Mouse (Mus musculus) heart, embryonic 16.5 days (tissue): ENCODE measurements around the gene Lrrn3. TPM values are rescaled to one million over a fixed set of nuclear protein-coding genes. Genes with fewer than 3 reads are reported as not detected.
A peak's percentile ranks its signal among the peaks of the same experiment; 100 is the strongest.

Experiments
- ATAC-seq: fragments of 200-750 bp; cut with Nextera tagmentation; replicated peaks from 2 replicates; pipeline ENCODE4 v1.8.0; 2017; ENCODE audit warnings: moderate number of reproducible peaks; ENCODE audit not compliant: insufficient read depth, low FRiP score; ENCODE audit errors: extremely low read depth
- H3K27ac ChIP-seq: fragments of 300-500 bp; sonication (generic); 2 replicates; pipeline ENCODE4 v1.5.1; 2014; ENCODE audit warnings: mild to moderate bottlenecking, low read length, control low read depth, moderate library complexity
- H3K27me3 ChIP-seq: fragments of 300-500 bp; sonication (generic); 2 replicates; pipeline ENCODE4 v1.6.1; 2014; ENCODE audit warnings: low read length, mixed read lengths; ENCODE audit not compliant: control insufficient read depth, insufficient read depth
- H3K36me3 ChIP-seq: fragments of 300-500 bp; sonication (generic); 2 replicates; pipeline ENCODE4 v1.6.1; 2014; ENCODE audit not compliant: control insufficient read depth, insufficient read depth
- H3K4me1 ChIP-seq: fragments of 300-500 bp; sonication (generic); 2 replicates; pipeline ENCODE4 v1.6.1; 2014; ENCODE audit warnings: low read length, mixed read lengths; ENCODE audit not compliant: control insufficient read depth, insufficient read depth
- H3K4me2 ChIP-seq: fragments of 300-500 bp; sonication (generic); 2 replicates; pipeline ENCODE4 v1.6.1; 2014; ENCODE audit warnings: low read depth, mild to moderate bottlenecking, control low read depth, low read length
- H3K4me3 ChIP-seq: fragments of 300-500 bp; sonication (generic); 2 replicates; pipeline ENCODE4 v1.5.1; 2014; ENCODE audit warnings: mild to moderate bottlenecking, control low read depth, low read length
- H3K9ac ChIP-seq: fragments of 300-500 bp; sonication (generic); 2 replicates; pipeline ENCODE4 v1.6.1; 2014; ENCODE audit warnings: low read length, control low read depth
- H3K9me3 ChIP-seq: fragments of 300-500 bp; sonication (generic); replicated peaks from 2 replicates; pipeline ENCODE4 v1.6.1; 2016; ENCODE audit warnings: low read length; ENCODE audit not compliant: control insufficient read depth
- WGBS: fragments of 180-500 bp; shearing (Covaris S2); extraction: QIAGEN DNeasy Blood & Tissue Kit; methylation state at CpG from one replicate; pipeline ENCODE4 v1.1.7; 2014; 5-methylcytosine and 5-hydroxymethylcytosine counted together
- polyA plus RNA-seq: library from polyadenylated mRNA; unstranded; fragments of >200 nt; fragmentation: Nextera tagmentation; extraction: Ambion mirVana; gene quantifications from 2 replicates; pipeline ENCODE4 v1.2.1, GENCODE M21; 2015

Lrrn3 gene
- polyA plus RNA-seq, 1 experiment from 2014 or later = 3.3 TPM

- H3K36me3 ChIP-seq = no peaks in the 10 kb centered on the region
- no peak overlapping the region for H3K27ac ChIP-seq
- no peak overlapping the region for H3K4me3 ChIP-seq
- H3K27me3 ChIP-seq = no peaks in the 10 kb centered on the region
- 88% methylated on average over 3 of the region's 3 CpGs for WGBS
- H3K4me2 ChIP-seq = no peak overlapping the region
- no peak for ATAC-seq
- no peaks in the 10 kb centered on the region for H3K9me3 ChIP-seq
- no peaks in the 10 kb centered on the region for H3K4me1 ChIP-seq
- no peak overlapping the region for H3K9ac ChIP-seq
Measured at GRCm38 (mm10) chr12:41468374-41468991, 17.7 kb downstream of the Lrrn3 start.

- Histone ChIP-seq H3K4me3 (no peak overlapping the region), H3K9ac (no peak overlapping the region), H3K4me1 (peaks cover 3% of the 10 kb centered on the region; the same call in 1 of the 2 replicates), H3K27me3 (no peaks in the 10 kb centered on the region), H3K27ac (no peak overlapping the region), H3K4me2 (no peak overlapping the region), H3K9me3 (no peaks in the 10 kb centered on the region), H3K36me3 (no peaks in the 10 kb centered on the region)
- WGBS = 36% methylated on average over 4 of the region's 4 CpGs
- peak; percentile 70 for ATAC-seq
Measured at GRCm38 (mm10) chr12:41438446-41438845, 47.8 kb downstream of the Lrrn3 start.

DNA sequence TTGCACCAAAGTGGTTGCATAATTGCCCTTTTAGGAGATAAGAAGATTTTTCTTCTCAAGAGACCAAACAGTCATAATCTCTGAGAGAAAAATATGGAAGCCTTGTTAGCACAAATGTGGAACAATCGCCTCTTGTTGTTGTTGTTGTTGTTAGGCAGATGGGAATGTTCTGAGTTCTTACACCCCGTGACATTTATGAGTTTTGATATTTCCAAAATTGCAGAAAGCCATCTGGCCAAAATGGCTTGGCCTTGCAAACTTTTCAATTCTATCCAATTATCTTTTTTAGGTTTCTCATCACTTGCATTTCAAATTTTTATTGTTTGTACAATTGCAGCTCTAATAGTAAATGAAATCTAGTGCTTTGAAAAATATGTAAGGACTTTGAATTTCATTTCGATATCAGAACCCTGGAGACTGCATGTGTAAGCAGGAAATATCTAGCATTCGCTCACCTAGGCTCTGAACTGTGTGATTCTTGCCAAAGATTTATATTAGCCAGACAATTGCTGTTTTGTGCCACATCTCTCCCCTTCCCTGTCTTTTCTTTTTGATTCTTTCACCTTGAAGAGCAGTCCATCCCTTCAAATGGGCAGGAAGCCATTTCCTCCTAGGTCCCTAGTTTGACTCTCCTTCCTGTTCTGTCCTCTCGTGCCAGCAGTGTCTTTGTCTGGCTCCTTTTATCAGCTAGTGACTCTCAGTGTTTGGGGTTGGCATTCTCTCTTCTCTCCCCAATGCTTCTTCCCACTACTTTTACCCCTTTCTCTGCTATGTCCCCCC lies 49.8 kb downstream of the Lrrn3 start:
- no peak overlapping the region for H3K4me3 ChIP-seq
- H3K27me3 ChIP-seq = no peaks in the 10 kb centered on the region
- no peak overlapping the region for H3K4me2 ChIP-seq
- no peaks in the 10 kb centered on the region for H3K9me3 ChIP-seq
- no peak for ATAC-seq
- peaks cover 3% of the 10 kb centered on the region; the same call in 1 of the 2 replicates for H3K4me1 ChIP-seq
- H3K36me3 ChIP-seq = no peaks in the 10 kb centered on the region
- no peak overlapping the region for H3K27ac ChIP-seq
- no peak overlapping the region for H3K9ac ChIP-seq
- 67% methylated on average over 5 of the region's 5 CpGs for WGBS

DNA sequence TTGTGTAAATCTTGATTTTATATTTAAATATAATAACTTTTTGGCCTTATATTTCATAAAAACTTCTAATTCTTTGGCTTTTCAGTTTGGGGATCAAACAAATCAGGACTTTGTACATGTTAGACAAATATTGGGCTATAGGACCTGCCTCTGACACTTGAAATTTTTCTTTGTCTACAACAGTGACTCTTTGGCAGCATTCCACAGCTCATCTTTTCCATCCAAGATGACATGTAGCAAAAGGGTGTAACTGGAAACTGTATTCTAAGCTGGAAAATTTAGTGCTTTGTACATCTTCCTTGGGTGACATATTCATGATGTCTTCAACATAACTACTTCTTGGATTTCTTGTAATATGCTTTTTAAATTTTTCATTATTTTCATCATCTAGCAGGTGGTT lies 57.4 kb downstream of the Lrrn3 start:
- ATAC-seq = no peak
- no peaks in the 10 kb centered on the region for H3K9me3 ChIP-seq
- no peaks in the 10 kb centered on the region for H3K27me3 ChIP-seq
- peaks cover 3% of the 10 kb centered on the region; the same call in 1 of the 2 replicates for H3K4me1 ChIP-seq
- H3K4me2 ChIP-seq = no peak overlapping the region
- H3K4me3 ChIP-seq = no peak overlapping the region
- H3K27ac ChIP-seq = no peak overlapping the region
- no peak overlapping the region for H3K9ac ChIP-seq
- no peaks in the 10 kb centered on the region for H3K36me3 ChIP-seq

DNA sequence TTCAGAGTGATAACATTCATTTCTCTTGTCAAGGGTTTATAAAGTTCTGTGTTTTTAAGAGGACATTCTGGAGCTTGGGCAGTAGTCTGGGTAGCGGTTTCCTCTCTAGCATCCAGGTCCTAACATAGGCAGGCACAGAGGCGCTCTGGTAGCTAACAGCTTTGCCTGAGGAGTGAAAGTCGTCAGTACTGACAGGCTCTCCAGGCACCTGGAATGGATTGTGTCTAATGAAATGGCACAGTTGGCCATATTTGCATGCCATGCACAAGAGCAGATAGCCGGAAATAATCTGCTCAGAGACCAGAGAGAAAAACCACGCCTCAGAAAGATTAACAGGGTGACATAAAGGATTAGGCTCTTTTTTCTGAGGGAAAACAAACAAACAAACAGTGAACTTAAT lies 58.8 kb downstream of the Lrrn3 start:
- no peak for ATAC-seq
- H3K9me3 ChIP-seq = no peaks in the 10 kb centered on the region
- no peaks in the 10 kb centered on the region for H3K27me3 ChIP-seq
- H3K4me1 ChIP-seq = peaks cover 3% of the 10 kb centered on the region; the same call in 1 of the 2 replicates
- no peak overlapping the region for H3K9ac ChIP-seq
- H3K27ac ChIP-seq = no peak overlapping the region
- no peak overlapping the region for H3K4me3 ChIP-seq
- no peak overlapping the region for H3K4me2 ChIP-seq
- no peaks in the 10 kb centered on the region for H3K36me3 ChIP-seq
- 44% methylated on average over 5 of the region's 5 CpGs for WGBS

GRCm38 (mm10) chr12:41425101-41425679 lies 61.0 kb downstream of the Lrrn3 start:
- WGBS = 78% methylated on average over 9 of the region's 9 CpGs
- no peak overlapping the region for H3K4me2 ChIP-seq

GRCm38 (mm10) chr12:41417961-41418360 lies 68.3 kb downstream of the Lrrn3 start:
- H3K4me3 ChIP-seq = no peak overlapping the region
- no peak for ATAC-seq
- H3K9me3 ChIP-seq = no peaks in the 10 kb centered on the region
- H3K4me2 ChIP-seq = no peak overlapping the region
- no peak overlapping the region for H3K9ac ChIP-seq
- no peaks in the 10 kb centered on the region for H3K36me3 ChIP-seq
- no peaks in the 10 kb centered on the region for H3K27me3 ChIP-seq
- 91% methylated on average over 4 of the region's 4 CpGs for WGBS
- no peak overlapping the region for H3K27ac ChIP-seq
- H3K4me1 ChIP-seq = 0 out of 2 replicates have a peak, but pooled peaks cover under 1% of the 10 kb centered on the region

More at GRCm38 (mm10) chr12:41425101-41425679, 61.0 kb downstream of the Lrrn3 start:
- Histone ChIP-seq H3K4me1 (peaks cover 3% of the 10 kb centered on the region; the same call in 1 of the 2 replicates), H3K36me3 (no peaks in the 10 kb centered on the region), H3K27ac (no peak overlapping the region), H3K9ac (no peak overlapping the region), H3K27me3 (no peaks in the 10 kb centered on the region), H3K9me3 (no peaks in the 10 kb centered on the region), H3K4me3 (no peak overlapping the region)
- no peak for ATAC-seq

GRCm38 (mm10) chr12:41417099-41417498 lies 69.1 kb downstream of the Lrrn3 start:
- WGBS = 47% methylated on average over 3 of the region's 3 CpGs
- ATAC-seq = no peak
- H3K27me3 ChIP-seq = no peaks in the 10 kb centered on the region
- no peak overlapping the region for H3K4me3 ChIP-seq
- no peak overlapping the region for H3K4me2 ChIP-seq
- no peaks in the 10 kb centered on the region for H3K9me3 ChIP-seq
- no peaks in the 10 kb centered on the region for H3K36me3 ChIP-seq
- H3K27ac ChIP-seq = no peak overlapping the region
- no peak overlapping the region for H3K9ac ChIP-seq
- H3K4me1 ChIP-seq = 0 out of 2 replicates have a peak, but pooled peaks cover 2% of the 10 kb centered on the region

- no peak for ATAC-seq
- no peak overlapping the region for H3K27ac ChIP-seq
Measured at GRCm38 (mm10) chr12:41416635-41417034, 69.6 kb downstream of the Lrrn3 start.

More at GRCm38 (mm10) chr12:41416635-41417034, 69.6 kb downstream of the Lrrn3 start:
- H3K4me3 ChIP-seq = no peak overlapping the region
- no peaks in the 10 kb centered on the region for H3K27me3 ChIP-seq
- H3K4me1 ChIP-seq = 0 out of 2 replicates have a peak, but pooled peaks cover 2% of the 10 kb centered on the region
- H3K4me2 ChIP-seq = no peak overlapping the region
- no peaks in the 10 kb centered on the region for H3K36me3 ChIP-seq
- H3K9me3 ChIP-seq = no peaks in the 10 kb centered on the region
- no peak overlapping the region for H3K9ac ChIP-seq
